Comparison of ENCODE assay signal across 7 mouse cellular contexts in the genomic region with DNA sequence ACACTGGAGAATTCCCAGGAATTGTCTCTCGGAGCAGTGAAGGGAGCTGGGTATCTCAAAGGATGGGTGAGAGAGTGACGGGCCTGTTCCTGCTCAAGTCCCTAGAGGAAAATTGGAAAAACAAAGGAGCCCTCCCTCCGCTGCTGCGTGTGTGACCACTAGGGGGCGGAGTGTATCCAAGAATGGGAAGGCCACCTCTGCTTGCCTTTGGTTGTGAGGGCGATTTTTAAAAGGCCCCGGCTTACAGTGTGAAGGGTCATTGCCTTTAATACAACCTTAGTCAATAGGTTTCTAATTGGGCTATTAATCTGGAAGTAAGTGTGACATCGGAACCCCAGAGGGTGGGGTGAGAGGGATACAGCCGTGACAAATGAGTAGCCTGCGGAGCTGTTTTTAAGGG.
DNase-seq lines count a peak whose midpoint lies in the region; ATAC-seq and TF ChIP-seq lines count a peak whose summit lies in the region.

No protein-coding gene starts in this region.

- no peaks in the 10 kb centered on the region for H3K9me3 ChIP-seq in intestine, embryonic 16.5 days (ENCODE audit: control insufficient read depth, low read length)
- H3K9me3 ChIP-seq in midbrain, embryonic 16.5 days (replicated peaks; ENCODE audit: control insufficient read depth, low read length, poor library complexity, severe bottlenecking) = no peaks in the 10 kb centered on the region

- H3K4me2 ChIP-seq in intestine, embryonic 16.5 days (ENCODE audit: low read depth, low read length) = no peak overlapping the region
- H3K4me2 ChIP-seq in midbrain, embryonic 16.5 days (ENCODE audit: low read length) = peak overlapping the region; percentile 12; the same call in 1 of the 2 replicates

- H3K9ac ChIP-seq in intestine, embryonic 16.5 days (ENCODE audit: low read depth, low read length) = no peak overlapping the region
- H3K9ac ChIP-seq in midbrain, embryonic 16.5 days (ENCODE audit: low read depth, low read length) = no peak overlapping the region

- TF ChIP-seq POLR2A in spleen, adult 2 months (IDR thresholded peaks at IDR 0.05; ENCODE audit: low read depth, low read length) = no peak

- DNase-seq in adrenal gland, postnatal 10 days = peak; percentile 91
- DNase-seq in embryo, embryonic 11.5 days (ENCODE audit: low read depth, low spot score) = peak; percentile 80
- DNase-seq in gastrocnemius, postnatal 36 days = peak; percentile 68 to 71
- peak; percentile 72 to 80 for DNase-seq in left cerebral cortex, postnatal 36 days (ENCODE audit: low spot score in 2 of 2)
- peak; percentile 18 to 56 for DNase-seq in spleen, adult 2 months (ENCODE audit: low read depth in 1 of 2, low spot score in 2 of 2)

- WGBS in intestine, embryonic 16.5 days = 10% methylated on average over 10 of the region's 10 CpGs
- WGBS in midbrain, embryonic 16.5 days = 4% methylated on average over 10 of the region's 10 CpGs
- 22% methylated on average over 10 of the region's 10 CpGs for WGBS in spleen, adult 2 months

- no peaks in the 10 kb centered on the region for H3K36me3 ChIP-seq in intestine, embryonic 16.5 days (ENCODE audit: control insufficient read depth, insufficient read depth, low read length)
- H3K36me3 ChIP-seq in midbrain, embryonic 16.5 days (ENCODE audit: control insufficient read depth, insufficient read depth, low read length) = no peaks in the 10 kb centered on the region
- H3K36me3 ChIP-seq in spleen, adult 2 months (ENCODE audit: control insufficient read depth, insufficient read depth, low read length) = no peaks in the 10 kb centered on the region

- H3K27ac ChIP-seq in intestine, embryonic 16.5 days (ENCODE audit: low read length) = no peak overlapping the region
- peak overlapping the region; percentile 19; the same call in 1 of the 2 replicates for H3K27ac ChIP-seq in midbrain, embryonic 16.5 days (ENCODE audit: low read length)
- H3K27ac ChIP-seq in spleen, adult 2 months (ENCODE audit: insufficient read depth, low read length) = no peak overlapping the region

- H3K27me3 ChIP-seq in intestine, embryonic 16.5 days (replicated peaks; ENCODE audit: control insufficient read depth, insufficient read depth, low read length) = peaks cover 3% of the 10 kb centered on the region; the same call in 1 of the 2 replicates
- no peaks in the 10 kb centered on the region for H3K27me3 ChIP-seq in midbrain, embryonic 16.5 days (ENCODE audit: control insufficient read depth, insufficient read depth, low read depth, low read length)
- H3K27me3 ChIP-seq in spleen, adult 2 months (ENCODE audit: control insufficient read depth, insufficient read depth, low read length) = no peaks in the 10 kb centered on the region

- no peak overlapping the region for H3K4me3 ChIP-seq in intestine, embryonic 16.5 days (ENCODE audit: low read length)
- H3K4me3 ChIP-seq in midbrain, embryonic 16.5 days (ENCODE audit: low read depth, low read length) = no peak overlapping the region
- H3K4me3 ChIP-seq in spleen, adult 2 months (ENCODE audit: extremely low read depth, insufficient read depth, insufficient read length) = no peak overlapping the region

- TF ChIP-seq CTCF in spleen, adult 2 months (IDR thresholded peaks at IDR 0.05; ENCODE audit: extremely low read depth, insufficient read depth, insufficient read length, insufficient replicate concordance) = peak; percentile 87; the same call in 1 of the 2 replicates

- peak; percentile 69; the same call in 1 of the 2 replicates for ATAC-seq in intestine, embryonic 16.5 days
- peak; percentile 50 for ATAC-seq in midbrain, embryonic 16.5 days

- intact Hi-C loops in gastrocnemius, postnatal 36 days (cut with DNase I) = loop anchor here (2.0 to 10.0 kb wide), 4 partner anchors 151 to 851 kb away; a partner anchor contains a TSS
- intact Hi-C loops in left cerebral cortex, postnatal 36 days (cut with DNase I) = loop anchor here (5.0 kb wide), 1 partner anchor 324 kb away; no protein-coding TSS in a partner anchor

- no peaks in the 10 kb centered on the region for H3K4me1 ChIP-seq in intestine, embryonic 16.5 days (ENCODE audit: control insufficient read depth, insufficient read depth, low read length)
- peaks cover 38% of the 10 kb centered on the region for H3K4me1 ChIP-seq in midbrain, embryonic 16.5 days (ENCODE audit: control insufficient read depth, insufficient read depth, low read length)
- no peaks in the 10 kb centered on the region; the same call in 1 of the 2 replicates for H3K4me1 ChIP-seq in spleen, adult 2 months (ENCODE audit: control insufficient read depth, insufficient read depth, insufficient read length)

Comparison
In these comparisons a context has a peak if more than half of its experiments do, and no peak if none do; other contexts are left out.
1. DNase-seq: peak in every context shown above with its lines; median percentile 91 in adrenal gland, postnatal 10 days; 80 in embryo, embryonic 11.5 days; 76 in left cerebral cortex, postnatal 36 days; 70 in gastrocnemius, postnatal 36 days; 37 in spleen, adult 2 months.